Mouse (Mus musculus) testis, adult 2 months (tissue): Measurements from ENCODE around the gene Gbp7. TPM values are rescaled to one million over a fixed set of nuclear protein-coding genes. Genes with fewer than 3 reads are reported as not detected.

Source experiments
- H3K27ac ChIP-seq: fragments of 200-500 bp; 2 replicates; pipeline ENCODE4 v1.5.1; 2012; ENCODE audit warnings: low read depth, low read length; ENCODE audit not compliant: control insufficient read depth, insufficient read depth
- H3K27me3 ChIP-seq: fragments of 200-500 bp; 2 replicates; pipeline ENCODE4 v1.6.1; 2012; ENCODE audit warnings: mild to moderate bottlenecking, low read length, moderate library complexity; ENCODE audit not compliant: control insufficient read depth, insufficient read depth
- H3K36me3 ChIP-seq: fragments of 200-500 bp; 2 replicates; pipeline ENCODE4 v1.6.1; 2012; ENCODE audit warnings: mild to moderate bottlenecking, low read length; ENCODE audit not compliant: control insufficient read depth, insufficient read depth
- H3K4me1 ChIP-seq: fragments of 200-500 bp; 2 replicates; pipeline ENCODE4 v1.6.1; 2012; ENCODE audit warnings: low read length; ENCODE audit not compliant: control insufficient read depth, insufficient read depth
- H3K4me3 ChIP-seq: fragments of 200-500 bp; 2 replicates; pipeline ENCODE4 v1.5.1; 2012; ENCODE audit warnings: low read depth, mild to moderate bottlenecking, low read length, moderate library complexity, mixed read lengths; ENCODE audit not compliant: control insufficient read depth
- CTCF ChIP-seq: fragments of 200-500 bp; IDR thresholded peaks from 2 replicates; pipeline ENCODE4 v1.5.1; 2012; ENCODE audit warnings: low read depth, mild to moderate bottlenecking, inconsistent platforms, low read length, moderate library complexity; ENCODE audit not compliant: control insufficient read depth, insufficient read depth, insufficient replicate concordance
- POLR2A ChIP-seq: fragments of 200-500 bp; IDR thresholded peaks from 2 replicates; pipeline ENCODE4 v1.6.1; 2012; ENCODE audit warnings: low read depth, mild to moderate bottlenecking, inconsistent platforms, low read length, moderate library complexity; ENCODE audit not compliant: control insufficient read depth
- polyA plus RNA-seq: library from polyadenylated mRNA; depleted of rRNA; stranded (reverse); fragments of >200 nt; gene quantifications from 2 replicates; pipeline ENCODE4 v1.2.3, GENCODE M21; 2012; rRNA removed

The Gbp7 gene
- polyA plus RNA-seq, 1 experiment: 0.25 TPM

GRCm38 (mm10) chr3:142594547-142594946, 64.4 kb downstream of the Gbp7 start, which contains the start of gene Gbp2b:
TSS of gene Gbp2b (plus strand) at chr3:142594847.
- H3K4me1 ChIP-seq: no peaks in the 10 kb centered on the region
- TF ChIP-seq POLR2A (no peak), CTCF (no peak)
- no peaks in the 10 kb centered on the region for H3K36me3 ChIP-seq

GRCm38 (mm10) chr3:142597923-142598322, 67.8 kb downstream of the Gbp7 start:
- H3K27ac ChIP-seq: no peak overlapping the region
- no peaks in the 10 kb centered on the region for H3K4me1 ChIP-seq
- H3K27me3 ChIP-seq: no peaks in the 10 kb centered on the region
- H3K36me3 ChIP-seq: no peaks in the 10 kb centered on the region
- TF ChIP-seq POLR2A (no peak), CTCF (no peak)
- H3K4me3 ChIP-seq: no peak overlapping the region

More at GRCm38 (mm10) chr3:142594547-142594946, 64.4 kb downstream of the Gbp7 start, which contains the start of gene Gbp2b:
- Histone ChIP-seq H3K27ac (no peak within 1 kb of the TSS), H3K4me3 (no peak within 1 kb of the TSS), H3K27me3 (no peaks in the 10 kb centered on the region)

Other genes with a start within 250 kb of the Gbp7 start
- 10.6 and 11.2 TPM in 2 replicates for gene Pdlim5, start 134.6 kb upstream of the Gbp7 start, polyA plus RNA-seq
- gene Gbp5, start 36.4 kb upstream of the Gbp7 start, polyA plus RNA-seq: 0.57 and 0.84 TPM in 2 replicates
- gene Gbp3, start 29.7 kb downstream of the Gbp7 start, polyA plus RNA-seq: 0.74 and 1.5 TPM in 2 replicates
- gene Gbp2b, start 64.5 kb downstream of the Gbp7 start, polyA plus RNA-seq: 0.06 TPM in 1 of 2 replicates, not detected in the other
- 0.52 and 0.63 TPM in 2 replicates for gene Gbp2, start 90.3 kb downstream of the Gbp7 start, polyA plus RNA-seq
- gene Kyat3, start 170.7 kb downstream of the Gbp7 start, polyA plus RNA-seq: 3.1 and 3.8 TPM in 2 replicates
- 51.3 and 58.5 TPM in 2 replicates for gene Gtf2b, start 234.7 kb downstream of the Gbp7 start, polyA plus RNA-seq